Mouse (Mus musculus) liver, embryonic 14.5 days (tissue): ENCODE data around the gene Nup85.
A peak's percentile ranks its signal among the peaks of the same experiment; 100 is the strongest.

ENCODE experiments used
- CTCF ChIP-seq: IDR thresholded peaks from 2 replicates; pipeline ENCODE4 v1.5.1; 2016; ENCODE audit warnings: antibody characterized with exemption, low read depth, control low read depth
- EP300 ChIP-seq: IDR thresholded peaks from 2 replicates; pipeline ENCODE4 v1.6.1; 2016; ENCODE audit warnings: antibody characterized with exemption, low read depth

DNA sequence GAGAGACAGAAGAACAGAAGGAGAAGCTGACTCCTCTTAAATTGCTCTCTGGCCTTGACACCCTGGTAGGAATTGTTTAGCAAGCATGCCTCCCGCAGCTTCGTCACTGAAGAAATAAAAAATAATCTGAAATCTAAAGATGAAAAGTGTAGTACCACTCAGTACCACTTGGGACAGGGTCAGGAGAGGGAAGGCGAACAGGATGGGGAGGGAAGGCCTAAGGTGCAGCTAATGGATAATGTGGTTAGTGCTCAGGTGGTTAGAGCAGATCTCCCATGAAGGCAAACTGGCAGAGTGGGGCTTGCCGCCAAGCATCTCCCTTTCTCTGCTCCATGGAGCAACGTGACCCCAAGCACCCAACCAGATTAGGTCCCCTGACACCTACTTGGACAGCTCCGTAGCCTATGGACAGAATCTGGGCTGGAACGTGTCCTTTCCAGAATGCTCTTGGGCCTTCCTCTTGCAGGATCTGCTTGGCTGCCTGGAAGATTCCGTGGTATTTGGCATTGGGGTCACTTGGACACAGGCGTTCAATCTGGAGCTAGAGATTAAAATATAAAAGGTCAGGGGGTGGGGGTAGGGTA lies 59.3 kb downstream of the Nup85 start:
- peak; percentile 60 for TF ChIP-seq CTCF
- no peak for TF ChIP-seq EP300
